24 mouse cellular contexts compared by ENCODE assay signal in genomic region chr8:128156221-128156620, GRCm38 (mm10).
DNase-seq lines count a peak whose midpoint lies in the region; ATAC-seq lines count a peak whose summit lies in the region.
"Had no signal": no experiment of that assay in that cellular context is flagged by ENCODE, and none has a peak within 500 bp of the region (broad histone marks: within the 10 kb centered on the region; RNA-seq: fewer than 3 reads in every experiment).

No protein-coding gene starts in this region.

- 11% methylated on average over 3 of the region's 3 CpGs for WGBS in forebrain, embryonic 10.5 days
- 1% methylated on average over 3 of the region's 3 CpGs for WGBS in forebrain, embryonic 13.5 days
- 0% methylated on average over 3 of the region's 3 CpGs for WGBS in heart, embryonic 14.5 days

- H3K27me3 ChIP-seq in forebrain, embryonic 10.5 days (ENCODE audit: poor library complexity, severe bottlenecking), result peaks cover 50% of the 10 kb centered on the region
- H3K27me3 ChIP-seq in forebrain, embryonic 13.5 days, result 0 out of 2 replicates have a peak, but pooled peaks cover 3% of the 10 kb centered on the region
- H3K27me3 ChIP-seq in heart, embryonic 14.5 days (ENCODE audit: control insufficient read depth, insufficient read depth, low read length), result no peaks in the 10 kb centered on the region
- H3K27me3 ChIP-seq: embryonic facial prominence, embryonic 15.5 days; hindbrain, embryonic 15.5 days; liver, embryonic 15.5 days had no signal

- H3K27ac ChIP-seq in forebrain, embryonic 10.5 days, result no peak overlapping the region
- H3K27ac ChIP-seq in forebrain, embryonic 13.5 days, result no peak overlapping the region
- H3K27ac ChIP-seq in heart, embryonic 14.5 days (replicated peaks in 1 of 2; ENCODE audit: control insufficient read depth in 1 of 2, insufficient read depth in 1 of 2, low read depth in 2 of 2, low read length in 2 of 2), result peak overlapping the region; percentile 55 to 60
- H3K27ac ChIP-seq: embryonic facial prominence, embryonic 15.5 days; heart, adult 2 months; hindbrain, embryonic 15.5 days; liver, embryonic 15.5 days had no signal

- H3K4me3 ChIP-seq in forebrain, embryonic 10.5 days, result no peak overlapping the region
- no peak overlapping the region for H3K4me3 ChIP-seq in forebrain, embryonic 13.5 days
- no peak overlapping the region for H3K4me3 ChIP-seq in heart, embryonic 14.5 days (ENCODE audit: control insufficient read depth in 1 of 2, insufficient read depth in 1 of 2, low read depth in 1 of 2, low read length in 2 of 2)
- H3K4me3 ChIP-seq: embryonic facial prominence, embryonic 15.5 days; heart, adult 2 months; hindbrain, embryonic 15.5 days; liver, embryonic 15.5 days; megakaryocyte, embryonic 14.5 days had no signal

- no peak overlapping the region for H3K4me2 ChIP-seq in forebrain, embryonic 13.5 days
- no peak overlapping the region for H3K4me2 ChIP-seq in heart, embryonic 14.5 days (ENCODE audit: low read length)
- H3K4me2 ChIP-seq: embryonic facial prominence, embryonic 15.5 days; hindbrain, embryonic 15.5 days; liver, embryonic 15.5 days had no signal

- no peak overlapping the region for H3K9ac ChIP-seq in forebrain, embryonic 13.5 days
- H3K9ac ChIP-seq in heart, embryonic 14.5 days (ENCODE audit: low read length), result no peak overlapping the region
- H3K9ac ChIP-seq: embryonic facial prominence, embryonic 15.5 days; hindbrain, embryonic 15.5 days; liver, embryonic 15.5 days had no signal

- no peaks in the 10 kb centered on the region for H3K36me3 ChIP-seq in forebrain, embryonic 10.5 days (replicated peaks)
- no peaks in the 10 kb centered on the region for H3K36me3 ChIP-seq in forebrain, embryonic 13.5 days (ENCODE audit: poor library complexity, severe bottlenecking)
- no peaks in the 10 kb centered on the region for H3K36me3 ChIP-seq in heart, embryonic 14.5 days (ENCODE audit: control insufficient read depth, insufficient read depth, low read length)
- H3K36me3 ChIP-seq: embryonic facial prominence, embryonic 15.5 days; G1E; hindbrain, embryonic 15.5 days; liver, embryonic 15.5 days had no signal

- H3K4me1 ChIP-seq in forebrain, embryonic 10.5 days, result peaks cover 21% of the 10 kb centered on the region
- H3K4me1 ChIP-seq in forebrain, embryonic 13.5 days, result peaks cover 8% of the 10 kb centered on the region
- H3K4me1 ChIP-seq in heart, embryonic 14.5 days (ENCODE audit: control insufficient read depth in 2 of 2, insufficient read depth in 2 of 2, low read length in 2 of 2), result peaks cover 3 to 10% of the 10 kb centered on the region in 2 experiments; a peak in 3 of 4 replicates
- H3K4me1 ChIP-seq: embryonic facial prominence, embryonic 15.5 days; hindbrain, embryonic 15.5 days; liver, embryonic 15.5 days; megakaryocyte, embryonic 14.5 days had no signal

- intact Hi-C loops in heart, postnatal 25 days (cut with DNase I), result no loop called here

- H3K9me3 ChIP-seq in forebrain, embryonic 10.5 days, result no peaks in the 10 kb centered on the region
- H3K9me3 ChIP-seq in forebrain, embryonic 13.5 days (replicated peaks), result no peaks in the 10 kb centered on the region
- no peaks in the 10 kb centered on the region for H3K9me3 ChIP-seq in heart, embryonic 14.5 days (ENCODE audit: control insufficient read depth, low read length)
- H3K9me3 ChIP-seq: embryonic facial prominence, embryonic 15.5 days; hindbrain, embryonic 15.5 days; liver, embryonic 15.5 days; megakaryocyte, embryonic 14.5 days had no signal

- ATAC-seq in forebrain, embryonic 13.5 days, result no peak
- no peak for ATAC-seq in heart, embryonic 14.5 days (ENCODE audit: insufficient number of reproducible peaks, insufficient read depth, low FRiP score, low read depth)
- ATAC-seq: CD4-positive, CD25-positive, alpha-beta regulatory T cell, adult 4 months; lung, postnatal 0 days; midbrain, embryonic 16.5 days had no signal

- DNase-seq in forebrain, embryonic 10.5 days (ENCODE audit: extremely low spot score, low spot score), result peak; percentile 16
- no peak for DNase-seq in heart, postnatal 25 days (ENCODE audit: low spot score)
- DNase-seq in embryo, embryonic 9.5 days (ENCODE audit: extremely low spot score), result peak; percentile 49
- peak; percentile 31 for DNase-seq in retina, postnatal 1 day
- no peak for DNase-seq in right cerebral cortex, adult 18-20 months
- DNase-seq in thymus, postnatal 4 days, result no peak
- DNase-seq: adrenal gland, adult 2 months; cerebellum, adult 11 months; cerebellum, postnatal 36 days; gastrocnemius, postnatal 10 days; heart, adult 2 months; kidney, adult 11 months; kidney, postnatal 14 days; right cerebral cortex, postnatal 14 days had no signal

Comparison
In these comparisons a context has a peak if more than half of its experiments do, and no peak if none do; other contexts are left out.
1. DNase-seq: peak in forebrain, embryonic 10.5 days (single experiment), embryo, embryonic 9.5 days (single experiment) and retina, postnatal 1 day (single experiment); none in heart, postnatal 25 days (single experiment), right cerebral cortex, adult 18-20 months (single experiment) and thymus, postnatal 4 days (single experiment).
2. H3K27ac ChIP-seq: peak in heart, embryonic 14.5 days (2 of 2); none in forebrain, embryonic 10.5 days (single experiment) and forebrain, embryonic 13.5 days (single experiment).